Mouse (Mus musculus): Measurements from ENCODE around the gene Timd2. TPM values are rescaled to one million over a fixed set of nuclear protein-coding genes. Genes with fewer than 3 reads are reported as not detected.
A peak's percentile ranks its signal among the peaks of the same experiment; 100 is the strongest.
"Not testable (repeated sequence)": the region's sequence is repeated elsewhere in the genome, so short reads cannot be mapped to it uniquely, and the experiment has no call there.

Timd2 gene
- polyA plus RNA-seq (2015; fragmentation: Nextera tagmentation; extraction: Ambion mirVana), result 1.8 and 2.4 TPM in 2 replicates

GRCm38 (mm10) chr11:46706664-46707356, at the start of gene Timd2:
Gene Timd2, minus strand, starts transcription at chr11:46707061.
- Histone ChIP-seq H3K27me3 (replicated peaks; ENCODE audit: control insufficient read depth, insufficient read depth, low read length) (no peaks in the 10 kb centered on the region), H3K9ac (ENCODE audit: low read depth, low read length) (no peak within 1 kb of the TSS), H3K4me2 (ENCODE audit: low read depth, low read length) (no peak within 1 kb of the TSS), H3K4me3 (ENCODE audit: low read length) (no peak within 1 kb of the TSS), H3K27ac (ENCODE audit: low read length) (no peak within 1 kb of the TSS), H3K4me1 (ENCODE audit: control insufficient read depth, insufficient read depth, low read length) (no peaks in the 10 kb centered on the region), H3K9me3 (ENCODE audit: control insufficient read depth, low read length) (no peaks in the 10 kb centered on the region), H3K36me3 (ENCODE audit: control insufficient read depth, insufficient read depth, low read length) (no peaks in the 10 kb centered on the region)
- no peak for ATAC-seq
- 78% methylated on average over 6 of the region's 6 CpGs for WGBS

DNA sequence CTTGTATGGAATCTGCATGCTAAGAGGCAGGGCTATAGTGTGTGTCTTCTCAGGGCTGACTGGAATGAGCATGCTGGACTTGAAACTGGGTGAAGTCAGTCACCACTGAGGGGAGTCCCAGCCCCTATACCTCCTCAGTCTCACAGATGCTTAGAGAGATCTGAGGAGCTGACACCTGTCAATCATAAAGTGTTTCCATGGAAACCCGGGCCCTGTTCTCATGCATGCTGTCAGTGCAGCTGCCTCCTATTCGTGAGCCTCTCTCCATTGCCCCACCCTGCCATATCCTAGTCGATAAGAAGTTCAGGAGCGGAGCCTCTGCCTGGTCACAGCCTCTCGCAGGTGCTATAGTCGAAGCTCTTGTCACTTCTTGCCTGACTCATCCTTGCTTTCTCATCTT, 48.9 kb upstream of the Timd2 start:
- not testable (repeated sequence) for H3K27me3 ChIP-seq (replicated peaks; ENCODE audit: control insufficient read depth, insufficient read depth, low read length); H3K4me3 ChIP-seq (ENCODE audit: low read length); H3K27ac ChIP-seq (ENCODE audit: low read length); H3K4me1 ChIP-seq (ENCODE audit: control insufficient read depth, insufficient read depth, low read length); H3K9ac ChIP-seq (ENCODE audit: low read depth, low read length); H3K36me3 ChIP-seq (ENCODE audit: control insufficient read depth, insufficient read depth, low read length); H3K4me2 ChIP-seq (ENCODE audit: low read depth, low read length); H3K9me3 ChIP-seq (ENCODE audit: control insufficient read depth, low read length); ATAC-seq
- WGBS, result 83% methylated on average over 6 of the region's 6 CpGs

- Histone ChIP-seq H3K36me3 (ENCODE audit: control insufficient read depth, insufficient read depth, low read length) (no peaks in the 10 kb centered on the region), H3K9me3 (ENCODE audit: control insufficient read depth, low read length) (no peaks in the 10 kb centered on the region), H3K4me3 (ENCODE audit: low read length) (no peak overlapping the region), H3K9ac (ENCODE audit: low read depth, low read length) (no peak overlapping the region), H3K27me3 (replicated peaks; ENCODE audit: control insufficient read depth, insufficient read depth, low read length) (no peaks in the 10 kb centered on the region), H3K4me2 (ENCODE audit: low read depth, low read length) (no peak overlapping the region), H3K4me1 (ENCODE audit: control insufficient read depth, insufficient read depth, low read length) (no peaks in the 10 kb centered on the region), H3K27ac (ENCODE audit: low read length) (no peak overlapping the region)
- 57% methylated on average over 4 of the region's 4 CpGs for WGBS
- no peak for ATAC-seq
These were observed 47.8 kb upstream of the Timd2 start for GRCm38 (mm10) chr11:46754669-46755068.

- Histone ChIP-seq H3K36me3 (ENCODE audit: control insufficient read depth, insufficient read depth, low read length) (no peaks in the 10 kb centered on the region), H3K27ac (ENCODE audit: low read length) (no peak overlapping the region), H3K4me3 (ENCODE audit: low read length) (no peak overlapping the region), H3K9me3 (ENCODE audit: control insufficient read depth, low read length) (no peaks in the 10 kb centered on the region), H3K4me1 (ENCODE audit: control insufficient read depth, insufficient read depth, low read length) (no peaks in the 10 kb centered on the region), H3K4me2 (ENCODE audit: low read depth, low read length) (no peak overlapping the region), H3K27me3 (replicated peaks; ENCODE audit: control insufficient read depth, insufficient read depth, low read length) (no peaks in the 10 kb centered on the region), H3K9ac (ENCODE audit: low read depth, low read length) (no peak overlapping the region)
- 39% methylated on average over 2 of the region's 2 CpGs for WGBS
- ATAC-seq, result peak; percentile 55; the same call in 1 of the 2 replicates
These were observed 46.8 kb upstream of the Timd2 start for GRCm38 (mm10) chr11:46753662-46754061.

- ATAC-seq, result no peak
- no peaks in the 10 kb centered on the region for H3K4me1 ChIP-seq (ENCODE audit: control insufficient read depth, insufficient read depth, low read length)
- no peak overlapping the region for H3K4me3 ChIP-seq (ENCODE audit: low read length)
- H3K4me2 ChIP-seq (ENCODE audit: low read depth, low read length), result no peak overlapping the region
- H3K9me3 ChIP-seq (ENCODE audit: control insufficient read depth, low read length), result no peaks in the 10 kb centered on the region
- WGBS, result 64% methylated on average over 2 of the region's 2 CpGs
- no peaks in the 10 kb centered on the region for H3K27me3 ChIP-seq (replicated peaks; ENCODE audit: control insufficient read depth, insufficient read depth, low read length)
- H3K27ac ChIP-seq (ENCODE audit: low read length), result no peak overlapping the region
- no peaks in the 10 kb centered on the region for H3K36me3 ChIP-seq (ENCODE audit: control insufficient read depth, insufficient read depth, low read length)
- H3K9ac ChIP-seq (ENCODE audit: low read depth, low read length), result no peak overlapping the region
These were observed 41.1 kb upstream of the Timd2 start for GRCm38 (mm10) chr11:46747996-46748395.

- Histone ChIP-seq H3K27ac (ENCODE audit: low read length) (no peak overlapping the region), H3K27me3 (replicated peaks; ENCODE audit: control insufficient read depth, insufficient read depth, low read length) (no peaks in the 10 kb centered on the region), H3K36me3 (ENCODE audit: control insufficient read depth, insufficient read depth, low read length) (no peaks in the 10 kb centered on the region), H3K9me3 (ENCODE audit: control insufficient read depth, low read length) (no peaks in the 10 kb centered on the region), H3K9ac (ENCODE audit: low read depth, low read length) (no peak overlapping the region), H3K4me2 (ENCODE audit: low read depth, low read length) (no peak overlapping the region), H3K4me3 (ENCODE audit: low read length) (no peak overlapping the region), H3K4me1 (ENCODE audit: control insufficient read depth, insufficient read depth, low read length) (no peaks in the 10 kb centered on the region)
- ATAC-seq, result no peak
- 81% methylated on average over 3 of the region's 3 CpGs for WGBS
These were observed 34.9 kb upstream of the Timd2 start for GRCm38 (mm10) chr11:46741716-46742115.

- Histone ChIP-seq H3K27ac (ENCODE audit: low read length) (no peak overlapping the region), H3K4me3 (ENCODE audit: low read length) (no peak overlapping the region), H3K27me3 (replicated peaks; ENCODE audit: control insufficient read depth, insufficient read depth, low read length) (no peaks in the 10 kb centered on the region), H3K9ac (ENCODE audit: low read depth, low read length) (no peak overlapping the region), H3K4me2 (ENCODE audit: low read depth, low read length) (no peak overlapping the region), H3K36me3 (ENCODE audit: control insufficient read depth, insufficient read depth, low read length) (no peaks in the 10 kb centered on the region), H3K9me3 (ENCODE audit: control insufficient read depth, low read length) (no peaks in the 10 kb centered on the region), H3K4me1 (ENCODE audit: control insufficient read depth, insufficient read depth, low read length) (no peaks in the 10 kb centered on the region)
- ATAC-seq, result no peak
- 87% methylated on average over 4 of the region's 4 CpGs for WGBS
These were observed 34.0 kb upstream of the Timd2 start for GRCm38 (mm10) chr11:46740886-46741285.

GRCm38 (mm10) chr11:46739501-46739900, 32.6 kb upstream of the Timd2 start:
- 64% methylated on average over 4 of the region's 4 CpGs for WGBS
- no peak for ATAC-seq

GRCm38 (mm10) chr11:46735076-46735475, 28.2 kb upstream of the Timd2 start, which contains the start of gene Havcr1:
Gene Havcr1, plus strand, starts transcription at chr11:46735080.
- H3K36me3 ChIP-seq (ENCODE audit: control insufficient read depth, insufficient read depth, low read length); ATAC-seq; H3K27ac ChIP-seq (ENCODE audit: low read length); H3K27me3 ChIP-seq (replicated peaks; ENCODE audit: control insufficient read depth, insufficient read depth, low read length); H3K9me3 ChIP-seq (ENCODE audit: control insufficient read depth, low read length); H3K4me1 ChIP-seq (ENCODE audit: control insufficient read depth, insufficient read depth, low read length); H3K4me3 ChIP-seq (ENCODE audit: low read length); H3K9ac ChIP-seq (ENCODE audit: low read depth, low read length); H3K4me2 ChIP-seq (ENCODE audit: low read depth, low read length): not testable (repeated sequence)
- WGBS, result 81% methylated on average over 1 of the region's 1 CpGs

More at GRCm38 (mm10) chr11:46739501-46739900, 32.6 kb upstream of the Timd2 start:
- Histone ChIP-seq H3K27me3 (replicated peaks; ENCODE audit: control insufficient read depth, insufficient read depth, low read length) (no peaks in the 10 kb centered on the region), H3K4me3 (ENCODE audit: low read length) (no peak overlapping the region), H3K4me1 (ENCODE audit: control insufficient read depth, insufficient read depth, low read length) (no peaks in the 10 kb centered on the region), H3K9me3 (ENCODE audit: control insufficient read depth, low read length) (no peaks in the 10 kb centered on the region), H3K36me3 (ENCODE audit: control insufficient read depth, insufficient read depth, low read length) (no peaks in the 10 kb centered on the region), H3K9ac (ENCODE audit: low read depth, low read length) (no peak overlapping the region), H3K27ac (ENCODE audit: low read length) (no peak overlapping the region), H3K4me2 (ENCODE audit: low read depth, low read length) (no peak overlapping the region)

GRCm38 (mm10) chr11:46734617-46735016, 27.8 kb upstream of the Timd2 start:
- Histone ChIP-seq H3K9ac (ENCODE audit: low read depth, low read length) (no peak overlapping the region), H3K4me1 (ENCODE audit: control insufficient read depth, insufficient read depth, low read length) (no peaks in the 10 kb centered on the region), H3K27me3 (replicated peaks; ENCODE audit: control insufficient read depth, insufficient read depth, low read length) (no peaks in the 10 kb centered on the region), H3K27ac (ENCODE audit: low read length) (no peak overlapping the region), H3K4me3 (ENCODE audit: low read length) (no peak overlapping the region), H3K36me3 (ENCODE audit: control insufficient read depth, insufficient read depth, low read length) (no peaks in the 10 kb centered on the region), H3K9me3 (ENCODE audit: control insufficient read depth, low read length) (no peaks in the 10 kb centered on the region), H3K4me2 (ENCODE audit: low read depth, low read length) (no peak overlapping the region)
- no peak for ATAC-seq
- WGBS, result 12% methylated on average over 1 of the region's 1 CpGs

All from intestine, embryonic 16.5 days (tissue).